Comparison of ENCODE assay signal across 8 mouse cellular contexts in the genomic region with DNA sequence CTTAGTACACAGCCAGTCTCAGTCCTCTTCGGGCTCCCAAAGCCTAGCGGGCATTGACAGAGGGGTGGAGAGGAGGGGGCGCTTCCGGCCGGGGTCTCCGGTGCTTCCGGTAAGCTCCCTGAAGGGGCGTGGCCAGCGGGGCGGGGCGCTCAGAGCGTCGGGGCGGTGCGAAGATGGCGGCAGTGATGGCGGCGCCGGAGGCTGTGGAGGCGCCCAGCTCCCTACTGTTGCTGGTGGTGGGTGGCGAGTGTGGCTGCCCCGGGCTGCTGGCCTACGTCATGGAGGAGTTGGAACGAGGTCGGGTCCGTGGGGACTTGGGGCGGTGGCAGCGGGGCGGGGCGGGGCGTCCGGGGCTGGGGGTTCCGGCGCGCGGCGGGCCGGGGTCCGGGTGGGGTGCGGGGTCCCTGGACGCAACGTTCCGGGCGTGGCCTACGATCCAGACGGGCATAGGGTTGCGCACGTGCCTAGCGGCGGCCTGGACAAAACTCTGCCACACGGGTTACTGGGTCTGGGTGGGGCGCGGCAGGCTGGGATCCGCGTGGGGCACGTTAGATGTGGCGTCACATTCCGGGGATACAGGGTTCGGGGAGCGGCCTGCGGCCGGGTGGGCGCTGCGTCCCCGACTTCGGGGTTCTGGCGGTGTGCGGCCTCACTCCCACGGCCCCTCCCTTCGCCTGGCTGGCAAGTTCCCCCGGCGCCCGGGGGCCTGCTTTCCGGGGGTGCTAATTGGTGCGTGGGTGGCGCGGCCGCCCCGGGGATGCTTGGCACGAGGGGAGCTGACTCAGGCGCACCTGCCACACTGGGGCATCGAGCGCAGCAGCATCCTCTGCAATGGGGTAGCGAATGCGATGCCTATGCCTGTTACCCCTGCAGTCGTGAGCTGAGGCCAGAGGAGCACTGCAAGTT. TPM values are rescaled to one million over a fixed set of nuclear protein-coding genes. Genes with fewer than 3 reads are reported as not detected.
DNase-seq lines count a peak whose midpoint lies in the region; ATAC-seq and TF ChIP-seq lines count a peak whose summit lies in the region.

A gene (plus strand): TSS at position 102 of the 906 bp plus-strand sequence.

- peak within 1 kb of the TSS; percentile 79 for H3K4me3 ChIP-seq in embryonic facial prominence, embryonic 13.5 days
- peak within 1 kb of the TSS; percentile 85 for H3K4me3 ChIP-seq in heart, adult 2 months
- peak within 1 kb of the TSS; percentile 82 for H3K4me3 ChIP-seq in limb, embryonic 14.5 days (replicated peaks; ENCODE audit: low read length)
- peak within 1 kb of the TSS; percentile 72 for H3K4me3 ChIP-seq in midbrain, embryonic 16.5 days (ENCODE audit: low read depth, low read length)

- H3K9ac ChIP-seq in embryonic facial prominence, embryonic 13.5 days: peak within 1 kb of the TSS; percentile 82
- H3K9ac ChIP-seq in heart, adult 2 months (ENCODE audit: low read depth, low read length): peak within 1 kb of the TSS; percentile 95
- H3K9ac ChIP-seq in limb, embryonic 14.5 days (ENCODE audit: low read depth, low read length, severe bottlenecking): peak within 1 kb of the TSS; percentile 87
- H3K9ac ChIP-seq in midbrain, embryonic 16.5 days (ENCODE audit: low read depth, low read length): peak within 1 kb of the TSS; percentile 93

- H3K4me2 ChIP-seq in embryonic facial prominence, embryonic 13.5 days: peak within 1 kb of the TSS; percentile 77
- H3K4me2 ChIP-seq in limb, embryonic 14.5 days (replicated peaks; ENCODE audit: low read depth, low read length, severe bottlenecking): peak within 1 kb of the TSS; percentile 88
- peak within 1 kb of the TSS; percentile 80 for H3K4me2 ChIP-seq in midbrain, embryonic 16.5 days (ENCODE audit: low read length)

- ATAC-seq in embryonic facial prominence, embryonic 13.5 days (ENCODE audit: insufficient number of reproducible peaks, insufficient read depth, low FRiP score, low TSS enrichment, low read depth): peak; percentile 89
- ATAC-seq in limb, embryonic 14.5 days (ENCODE audit: low FRiP score, low read depth): peak; percentile 96
- peak; percentile 95 for ATAC-seq in midbrain, embryonic 16.5 days

- intact Hi-C loops in heart, adult 2 months (cut with DNase I): no loop called here

- TF ChIP-seq EP300 in heart, adult 2 months (IDR thresholded peaks at IDR 0.05; ENCODE audit: insufficient read depth, low read depth, low read length): 0 out of 2 replicates have a peak, but pooled peaks have one; percentile 25

- peak; percentile 56; the same call in 1 of the 2 replicates for TF ChIP-seq POLR2A in heart, adult 2 months (IDR thresholded peaks at IDR 0.05; ENCODE audit: insufficient read depth, low read depth, low read length)
- TF ChIP-seq POLR2A in limb, embryonic 14.5 days (IDR thresholded peaks at IDR 0.05; ENCODE audit: borderline replicate concordance, extremely low read depth, insufficient read depth, insufficient read length): 0 out of 2 replicates have a peak, but pooled peaks have one; percentile 10

- H3K36me3 ChIP-seq in embryonic facial prominence, embryonic 13.5 days: peaks cover 15% of the 10 kb centered on the region
- H3K36me3 ChIP-seq in heart, adult 2 months (ENCODE audit: control insufficient read depth, insufficient read depth, low read length): no peaks in the 10 kb centered on the region
- peaks cover 5% of the 10 kb centered on the region for H3K36me3 ChIP-seq in limb, embryonic 14.5 days (ENCODE audit: control insufficient read depth, insufficient read depth, low read length)
- H3K36me3 ChIP-seq in midbrain, embryonic 16.5 days (ENCODE audit: control insufficient read depth, insufficient read depth, low read length): 0 out of 2 replicates have a peak, but pooled peaks cover 4% of the 10 kb centered on the region

- under 1% methylated on average over 82 of the region's 86 CpGs for WGBS in embryonic facial prominence, embryonic 13.5 days
- WGBS in heart, adult 2 months: 1% methylated on average over 85 of the region's 86 CpGs
- WGBS in limb, embryonic 14.5 days: 2% methylated on average over 69 of the region's 86 CpGs
- WGBS in midbrain, embryonic 16.5 days: under 1% methylated on average over 71 of the region's 86 CpGs

- TF ChIP-seq CTCF in heart, adult 2 months (IDR thresholded peaks at IDR 0.05): no peak

- peaks cover 14% of the 10 kb centered on the region for H3K4me1 ChIP-seq in embryonic facial prominence, embryonic 13.5 days
- H3K4me1 ChIP-seq in heart, adult 2 months (ENCODE audit: control insufficient read depth, insufficient read depth, low read length): peaks cover 10% of the 10 kb centered on the region
- peaks cover 5% of the 10 kb centered on the region; the same call in 1 of the 2 replicates for H3K4me1 ChIP-seq in limb, embryonic 14.5 days (ENCODE audit: control insufficient read depth, insufficient read depth, low read length)
- peaks cover 11% of the 10 kb centered on the region for H3K4me1 ChIP-seq in midbrain, embryonic 16.5 days (ENCODE audit: control insufficient read depth, insufficient read depth, low read length)

- DNase-seq in 3134 (ENCODE audit: extremely low read depth, insufficient read length, low spot score): peak; percentile 82
- DNase-seq in adrenal gland, postnatal 25 days: peak; percentile 85
- peak; percentile 79 to 84 for DNase-seq in heart, adult 2 months
- DNase-seq in kidney, adult 8-10 months: peak; percentile 48 to 60
- peak; percentile 89 for DNase-seq in limb, embryonic 14.5 days (ENCODE audit: low spot score)
- peak; percentile 73 to 85 for DNase-seq in spleen, postnatal 10 days (ENCODE audit: low spot score in 2 of 2)

- H3K9me3 ChIP-seq in embryonic facial prominence, embryonic 13.5 days: no peaks in the 10 kb centered on the region
- no peaks in the 10 kb centered on the region for H3K9me3 ChIP-seq in limb, embryonic 14.5 days (ENCODE audit: control insufficient read depth, low read length)
- no peaks in the 10 kb centered on the region for H3K9me3 ChIP-seq in midbrain, embryonic 16.5 days (replicated peaks; ENCODE audit: control insufficient read depth, low read length, poor library complexity, severe bottlenecking)

- 0 out of 2 replicates have a peak, but pooled peaks cover 3% of the 10 kb centered on the region for H3K79me2 ChIP-seq in heart, adult 2 months (replicated peaks; ENCODE audit: control insufficient read depth, insufficient read depth, low read length)

- H3K27me3 ChIP-seq in embryonic facial prominence, embryonic 13.5 days: peaks cover 10% of the 10 kb centered on the region
- H3K27me3 ChIP-seq in heart, adult 2 months (ENCODE audit: control insufficient read depth, insufficient read depth, low read length): no peaks in the 10 kb centered on the region
- no peaks in the 10 kb centered on the region for H3K27me3 ChIP-seq in limb, embryonic 14.5 days (ENCODE audit: control insufficient read depth, insufficient read depth, low read length)
- peaks cover 8% of the 10 kb centered on the region; the same call in 1 of the 2 replicates for H3K27me3 ChIP-seq in midbrain, embryonic 16.5 days (ENCODE audit: control insufficient read depth, insufficient read depth, low read depth, low read length)

- H3K27ac ChIP-seq in embryonic facial prominence, embryonic 13.5 days: peak within 1 kb of the TSS; percentile 93
- peak within 1 kb of the TSS; percentile 83 for H3K27ac ChIP-seq in heart, adult 2 months
- H3K27ac ChIP-seq in limb, embryonic 14.5 days (replicated peaks; ENCODE audit: low read depth, low read length): peak within 1 kb of the TSS; percentile 88
- peak within 1 kb of the TSS; percentile 91 for H3K27ac ChIP-seq in midbrain, embryonic 16.5 days (ENCODE audit: low read length)

RNA-seq across cellular contexts. Expression of the gene that starts here (rescaled TPM):
- 26.3 and 42.6 TPM in 2 replicates for total RNA-seq in adrenal gland, postnatal 25 days (2021)
- polyA plus RNA-seq in embryonic facial prominence, embryonic 13.5 days (2015; fragmentation: Nextera tagmentation; extraction: Ambion mirVana): 49.8 and 52.6 TPM in 2 replicates
- 10 to 100 TPM; 17.8 to 21.3 TPM for total RNA-seq in heart, adult 2 months (2021)
- 12.0 and 20.2 TPM in 2 replicates for polyA plus RNA-seq in heart, adult 2 months (2012; rRNA removed)
- polyA plus RNA-seq in limb, embryonic 14.5 days (2012; rRNA removed): 63.7 and 96.8 TPM in 2 replicates
- polyA plus RNA-seq in limb, embryonic 14.5 days (2014; fragmentation: Nextera tagmentation; extraction: Ambion mirVana): 45.6 and 47.6 TPM in 2 replicates
- polyA plus RNA-seq in midbrain, embryonic 16.5 days (2015; fragmentation: Nextera tagmentation; extraction: Ambion mirVana): 59.7 and 65.0 TPM in 2 replicates

Comparison
In these comparisons a context has a peak if more than half of its experiments do, and no peak if none do; other contexts are left out.
1. Peak in every context shown above with its lines: DNase-seq, ATAC-seq, H3K4me3 ChIP-seq and H3K27ac ChIP-seq.